Mouse (Mus musculus): Measurements from ENCODE around the gene Tnip1.
A peak's percentile ranks its signal among the peaks of the same experiment; 100 is the strongest.

Gene Tnip1

DNA sequence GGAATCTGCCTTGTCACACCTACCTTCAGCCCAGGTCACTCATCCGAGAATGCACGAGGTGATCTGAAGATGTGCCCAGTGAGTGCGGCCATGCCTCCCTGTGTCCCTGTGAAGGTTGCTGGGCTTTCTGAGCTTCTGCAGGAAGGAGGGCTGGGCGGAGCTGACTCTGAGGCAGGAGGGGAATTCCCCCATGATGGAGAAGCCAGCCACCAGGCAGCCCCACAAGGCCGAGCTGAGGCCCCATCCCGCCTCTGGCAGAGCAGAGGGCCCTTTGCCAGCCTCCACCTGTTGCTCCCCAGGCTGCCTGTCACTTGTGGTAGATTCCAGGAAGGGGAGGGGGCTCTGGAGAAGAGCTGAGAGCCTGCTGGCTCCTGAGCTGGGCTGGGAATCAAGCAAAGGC, at the start of gene Tnip1:
Gene Tnip1 (minus strand): TSS at position 108 of the 400 bp plus-strand sequence.
- peak; percentile 50 to 64 for DNase-seq

DNA sequence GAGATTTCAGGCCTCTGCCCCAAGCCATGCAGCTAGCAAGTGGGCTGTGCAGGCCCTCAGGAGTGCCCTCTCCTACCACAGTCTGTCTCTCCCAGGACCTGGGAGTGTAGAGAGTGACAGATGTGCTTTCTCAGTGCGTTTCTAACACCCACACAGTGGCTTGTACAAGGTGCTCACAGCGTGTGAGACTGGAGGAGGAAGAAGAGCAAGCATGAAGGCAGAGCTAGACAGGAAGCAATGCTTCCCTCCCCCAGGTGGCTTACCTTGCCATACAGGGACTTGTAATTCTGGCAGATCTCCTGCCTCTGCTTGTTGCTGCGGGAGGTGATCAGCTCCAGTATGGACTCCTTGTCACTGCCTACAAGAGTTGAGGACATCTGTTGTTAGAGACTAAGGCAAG, 48.7 kb upstream of the Tnip1 start:
- DNase-seq: no peak

DNA sequence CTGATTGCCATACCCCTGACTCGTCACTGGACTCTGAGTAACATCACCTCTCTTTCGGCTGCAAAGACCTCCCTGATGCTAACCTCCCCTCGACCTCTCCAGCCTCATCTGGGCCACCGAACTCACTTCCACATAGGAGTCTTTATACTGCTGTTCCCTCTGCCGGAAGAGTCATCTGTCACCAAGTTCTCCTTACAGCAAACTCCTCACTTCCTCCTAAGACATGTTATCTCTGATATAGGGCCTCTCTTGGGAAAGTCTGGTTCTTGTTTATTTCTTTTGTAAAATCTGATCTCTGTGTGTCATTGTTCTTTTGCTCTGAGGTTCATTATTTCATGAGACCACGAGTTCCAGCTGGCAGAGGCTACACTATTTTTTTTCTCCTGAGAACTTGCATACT, 45.5 kb upstream of the Tnip1 start:
- no peak for DNase-seq

DNA sequence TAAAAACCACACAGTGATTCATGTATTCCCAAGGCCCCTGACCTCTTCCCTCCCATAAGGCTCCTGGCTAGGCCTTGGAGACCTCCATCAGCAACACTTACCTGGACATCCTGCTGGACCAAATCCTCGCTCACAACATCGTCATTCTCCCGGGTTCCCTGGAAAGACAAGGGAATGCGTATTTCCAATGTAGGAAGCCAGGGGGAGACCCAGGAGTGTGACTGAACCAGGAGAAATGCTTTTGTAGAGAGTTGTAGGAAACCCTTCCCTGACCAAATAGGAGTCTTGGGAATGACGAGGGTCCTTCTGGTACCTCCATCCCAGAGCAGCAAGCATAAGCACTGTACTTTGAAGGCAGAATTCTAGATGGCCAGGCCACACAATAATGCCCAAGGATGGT, 43.0 kb upstream of the Tnip1 start:
- no peak for DNase-seq

DNA sequence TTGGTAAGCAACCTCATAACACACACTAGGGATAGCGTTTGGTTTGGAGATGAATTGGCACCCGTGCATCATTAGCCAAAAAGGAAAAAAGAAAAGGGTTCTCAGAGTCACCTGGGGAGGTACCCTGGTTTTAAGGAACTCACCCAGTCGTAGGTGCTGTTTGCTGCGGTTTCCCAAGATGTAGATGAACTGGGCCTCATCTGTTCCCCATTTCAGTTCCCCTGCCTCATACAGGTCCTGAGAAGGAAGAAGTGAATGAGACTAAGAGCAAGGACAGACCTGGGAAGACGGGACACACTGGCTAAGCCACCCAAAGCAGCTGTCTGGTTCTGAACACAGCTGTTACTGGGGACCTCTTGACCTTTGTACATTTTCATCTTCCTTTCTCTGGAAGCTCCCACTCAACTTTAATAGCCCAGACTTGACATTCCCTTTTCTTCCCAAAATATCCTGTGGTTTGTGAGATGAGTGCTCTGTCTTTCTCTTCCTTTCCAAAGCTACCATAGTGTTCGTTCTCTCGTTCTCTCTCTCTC, 42.3 kb upstream of the Tnip1 start:
- DNase-seq: no peak

DNA sequence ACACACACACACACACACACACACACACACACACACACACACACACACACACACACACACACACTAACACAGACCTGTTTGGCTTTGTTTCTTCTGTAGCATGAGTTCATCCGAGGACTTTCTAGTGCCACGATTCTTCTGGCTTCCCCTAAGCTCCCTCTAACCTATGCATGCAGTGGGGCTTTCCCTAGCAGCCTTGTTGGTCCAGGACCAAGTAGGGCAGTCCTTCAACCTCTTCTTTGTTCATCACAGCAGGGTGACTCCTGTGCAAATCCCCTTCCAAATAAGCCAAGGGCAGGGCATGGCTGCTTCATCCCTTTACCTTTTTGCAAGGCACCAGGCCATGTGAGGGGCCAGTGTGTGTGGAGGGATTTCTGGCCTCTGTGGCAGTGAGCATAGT, 36.0 kb upstream of the Tnip1 start:
- no peak for DNase-seq

DNA sequence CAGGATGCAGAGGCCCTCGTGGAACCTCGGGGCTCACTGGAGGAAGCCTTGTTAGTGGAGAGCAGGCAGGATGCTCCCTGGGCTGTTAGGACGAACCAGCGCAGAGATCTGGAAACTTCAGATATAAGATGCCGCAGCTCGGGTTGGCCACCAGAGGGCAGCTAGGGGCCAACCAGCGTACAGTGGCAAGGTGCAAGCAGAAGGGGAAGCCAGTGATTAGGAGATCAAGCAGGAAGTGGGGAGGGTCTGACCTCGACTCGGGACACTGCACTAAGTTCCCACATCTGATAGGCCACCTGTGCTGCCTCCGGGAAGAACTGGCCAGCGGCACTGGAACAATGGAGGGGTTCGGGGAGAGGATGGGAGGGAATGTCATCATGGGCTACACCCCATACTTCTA, 35.6 kb upstream of the Tnip1 start:
- peak; percentile 59 to 61 for DNase-seq

DNA sequence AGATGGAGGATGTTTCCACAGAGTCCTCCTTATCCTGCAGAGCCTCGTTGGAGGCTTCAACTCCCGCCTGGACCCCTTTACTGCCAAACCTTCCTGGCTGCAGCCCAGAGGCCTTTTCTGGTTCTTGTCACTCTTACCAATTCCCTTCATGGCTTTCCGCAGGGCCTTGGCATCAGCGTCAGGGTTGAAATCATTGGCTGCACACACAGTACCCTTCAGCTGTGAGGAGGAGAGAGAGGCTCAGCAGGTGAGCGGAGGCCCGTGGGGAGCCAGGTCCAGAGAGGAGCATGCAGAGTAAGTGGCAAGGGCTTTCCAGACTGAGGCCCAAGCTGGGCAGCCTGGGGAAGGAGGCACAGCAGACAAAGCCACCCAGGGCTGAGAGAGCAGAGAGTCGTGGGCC, 33.5 kb upstream of the Tnip1 start:
- DNase-seq: no peak

DNA sequence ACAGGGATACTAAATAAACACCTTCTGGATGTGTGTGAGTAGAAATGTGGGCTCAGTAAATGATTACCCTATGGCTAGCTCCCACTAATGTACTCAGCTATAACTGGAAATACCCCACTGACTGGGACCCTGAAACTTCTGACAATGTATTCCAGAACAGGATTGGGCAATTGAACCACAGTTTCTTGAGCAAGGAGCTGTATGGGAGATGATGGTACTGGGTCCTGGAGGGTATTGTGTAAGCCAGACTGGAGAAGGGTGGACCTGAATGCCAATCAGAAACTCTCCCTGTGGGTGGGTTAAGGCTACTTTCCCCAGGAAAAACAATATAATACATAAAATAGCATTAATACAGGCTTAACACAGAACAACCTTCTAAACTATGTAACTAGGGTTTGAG, 27.2 kb upstream of the Tnip1 start:
- DNase-seq: no peak

DNA sequence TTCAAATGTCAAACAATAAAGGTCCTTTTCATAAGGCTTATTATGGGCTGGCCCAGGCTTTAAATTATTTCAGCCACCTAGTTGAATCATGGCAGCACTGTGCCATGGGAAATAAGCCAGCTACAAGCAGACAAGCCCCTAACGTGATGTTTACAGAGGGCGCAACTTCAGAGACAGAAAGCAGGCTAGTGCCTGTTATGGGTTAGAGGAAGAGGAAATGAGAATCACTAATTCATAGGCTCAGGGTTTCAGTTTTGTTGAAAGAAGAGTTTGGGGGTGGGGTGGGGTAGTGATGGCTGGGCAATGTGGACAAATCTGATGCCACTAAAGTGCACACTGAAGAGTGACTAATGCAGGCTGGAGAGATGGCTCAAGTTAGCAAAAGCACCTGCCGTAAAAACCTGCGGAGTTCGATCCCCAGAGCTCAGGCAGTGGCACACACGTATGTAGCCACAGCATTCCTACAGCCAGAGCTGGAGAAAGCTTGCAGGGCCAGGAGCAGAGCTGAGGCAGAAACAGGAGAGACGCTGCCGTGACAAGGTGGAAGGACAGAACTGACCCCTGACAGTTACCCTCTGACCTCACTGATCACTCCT, 26.1 kb upstream of the Tnip1 start:
- no peak for DNase-seq

DNA sequence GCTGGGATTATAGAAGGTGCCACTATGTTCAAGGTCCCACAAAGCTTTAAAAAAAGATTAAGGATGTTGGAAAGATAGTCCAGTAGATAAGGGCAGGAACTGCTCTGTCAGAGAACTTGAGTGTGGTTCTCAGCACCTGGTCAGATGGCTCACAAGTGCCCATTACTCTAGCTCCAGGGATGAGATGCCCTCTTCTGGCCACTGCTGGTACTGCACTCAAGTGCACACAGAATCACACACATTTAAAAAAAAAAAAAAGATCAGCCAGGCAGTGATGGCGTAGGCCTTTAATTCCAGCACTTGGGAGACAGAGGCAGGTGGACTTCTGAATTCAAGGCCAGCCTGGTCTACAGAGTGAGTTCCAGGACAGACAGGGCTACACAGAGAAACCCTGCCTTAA, 25.3 kb upstream of the Tnip1 start:
- peak in 1 of 2 experiments; percentile 53 for DNase-seq

DNA sequence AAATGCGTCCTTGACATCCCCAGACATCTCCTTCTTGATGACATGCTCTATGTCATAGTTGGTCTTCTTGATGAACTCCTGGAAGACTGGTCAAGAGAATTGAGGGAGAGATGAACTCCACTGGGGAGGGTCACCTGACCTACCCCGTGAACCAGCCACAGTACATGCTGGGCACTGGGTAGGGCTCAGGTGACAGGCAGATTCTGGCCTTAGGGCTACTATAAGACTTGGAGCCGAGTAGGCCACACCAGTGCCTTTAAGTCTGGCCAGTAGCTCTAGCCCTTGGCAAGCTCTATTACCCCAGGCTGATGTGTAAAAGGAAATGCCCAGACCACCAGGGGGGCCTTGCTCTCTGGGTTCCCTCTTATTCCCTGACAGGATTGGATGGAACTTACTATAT, 22.4 kb upstream of the Tnip1 start:
- DNase-seq: no peak

DNA sequence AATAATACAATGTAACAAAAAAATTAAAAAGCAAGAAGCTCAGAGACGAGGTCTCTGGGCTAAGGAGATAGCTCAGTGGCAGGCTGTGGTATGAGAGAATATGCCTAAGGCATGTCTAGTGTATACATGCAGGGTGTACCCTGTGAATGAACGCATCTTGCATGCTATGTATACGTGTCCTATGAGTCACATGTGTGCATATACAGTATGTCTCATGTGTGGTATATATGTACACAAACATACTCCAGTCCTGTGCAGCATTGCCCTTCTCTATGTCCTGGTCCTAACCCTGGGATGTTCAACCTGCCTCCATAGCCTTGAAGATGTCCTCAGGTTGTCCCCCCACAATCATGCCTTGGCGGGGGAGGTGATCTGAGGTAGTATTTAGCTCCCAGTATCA, 21.9 kb upstream of the Tnip1 start:
- DNase-seq: no peak

DNA sequence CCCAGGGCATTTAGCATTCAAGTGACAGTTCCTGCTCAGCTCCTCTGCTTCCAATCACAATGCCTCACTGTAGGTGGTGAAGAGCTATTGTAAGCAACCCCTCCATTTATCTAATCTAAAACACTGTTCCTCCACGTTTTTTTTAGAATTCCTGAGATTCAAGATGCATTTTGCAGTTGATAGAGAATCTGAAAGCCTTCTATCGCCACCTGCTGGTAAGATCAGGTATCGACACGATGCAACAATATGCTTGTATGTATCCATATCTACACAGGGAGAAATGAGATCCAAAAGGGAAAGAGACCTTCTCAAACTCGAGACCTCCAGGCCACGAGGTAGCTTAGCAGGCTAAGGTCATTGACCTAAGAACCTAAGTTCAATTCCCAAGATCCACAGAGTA, 21.4 kb upstream of the Tnip1 start:
- DNase-seq: peak in 1 of 2 experiments; percentile 77

DNA sequence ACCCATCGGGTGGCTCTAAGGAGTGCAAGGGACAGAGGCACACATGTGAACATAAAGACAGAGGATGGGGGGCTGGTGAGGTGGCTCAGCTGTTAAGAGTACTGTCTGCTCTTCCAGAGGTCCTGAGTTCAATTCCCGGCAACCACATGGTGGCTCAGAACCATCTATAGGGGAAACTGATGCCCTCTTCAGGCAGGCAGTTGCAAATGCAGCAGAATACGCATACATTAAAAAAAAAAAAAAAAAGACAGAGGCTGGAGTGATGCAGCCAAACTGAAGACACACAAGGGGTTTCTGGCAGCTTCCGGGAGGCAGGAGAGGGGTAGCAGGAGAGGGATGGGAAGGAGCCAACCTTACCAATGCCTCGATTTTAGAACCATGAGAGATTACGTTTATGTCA, 19.8 kb upstream of the Tnip1 start:
- no peak for DNase-seq

DNA sequence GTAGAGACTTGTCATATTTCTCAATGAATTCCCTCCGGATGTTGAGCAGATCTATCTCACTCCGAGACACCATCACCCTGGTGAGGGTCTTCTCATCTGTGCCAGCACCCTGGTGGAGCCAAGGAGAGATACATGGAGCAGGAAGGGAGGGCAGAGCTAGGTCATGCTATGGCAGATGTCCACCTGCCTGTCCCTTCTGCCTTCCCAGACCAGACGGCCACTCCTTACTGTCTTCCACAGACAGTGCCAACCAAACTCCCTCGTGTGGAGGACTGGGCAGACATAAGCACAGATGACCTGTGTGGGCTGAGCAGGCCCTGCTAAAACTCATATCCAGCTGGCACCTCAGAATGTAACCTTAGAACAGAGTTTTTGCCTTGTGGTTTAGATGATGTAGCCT, 18.9 kb upstream of the Tnip1 start:
- no peak for DNase-seq

DNA sequence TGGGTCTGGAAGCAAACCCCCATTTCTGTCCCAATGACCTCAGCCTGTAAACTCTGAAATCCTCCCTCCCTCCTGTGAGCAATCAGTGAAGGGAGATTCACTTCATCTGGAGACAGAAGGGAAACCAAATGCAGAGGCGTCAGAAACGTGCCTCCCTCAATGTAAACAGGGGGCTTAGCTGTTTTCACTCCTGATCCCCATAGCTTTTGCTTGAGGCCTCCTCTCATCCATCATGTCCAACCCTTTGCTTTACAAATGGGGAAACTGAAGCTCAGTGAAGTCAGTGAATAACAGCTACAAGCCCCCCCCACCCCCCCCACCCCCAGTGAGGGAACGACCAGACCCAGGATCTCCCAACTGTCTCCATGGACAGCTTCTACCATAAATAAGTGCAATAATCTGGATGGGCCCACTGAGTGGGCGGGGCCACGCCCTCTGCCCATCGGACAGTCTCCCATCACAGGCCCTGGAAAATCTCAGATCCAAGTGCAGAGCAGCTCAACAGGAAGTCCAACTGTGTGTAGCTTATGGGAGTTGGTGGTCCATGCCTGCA, 14.7 kb upstream of the Tnip1 start:
- no peak for DNase-seq

DNA sequence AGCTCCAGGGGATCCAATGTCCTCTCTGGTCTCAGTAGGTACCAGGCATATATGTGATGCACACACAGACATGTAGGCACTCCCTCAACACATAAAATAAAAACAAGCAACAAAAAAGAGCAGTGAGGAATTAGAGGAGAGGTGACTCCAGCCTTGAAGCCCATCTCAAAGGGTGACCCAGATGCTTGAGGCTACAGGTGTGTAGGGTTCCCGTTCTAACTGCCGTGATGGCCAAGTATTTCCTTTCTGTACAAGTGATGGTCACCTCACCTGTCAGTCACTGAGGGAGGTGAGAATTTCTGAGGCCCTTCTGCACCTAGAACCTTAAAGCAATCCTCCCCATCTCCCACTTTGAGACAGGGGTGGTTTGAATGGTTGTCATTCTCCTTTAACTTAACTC, 13.6 kb upstream of the Tnip1 start:
- DNase-seq: no peak

DNA sequence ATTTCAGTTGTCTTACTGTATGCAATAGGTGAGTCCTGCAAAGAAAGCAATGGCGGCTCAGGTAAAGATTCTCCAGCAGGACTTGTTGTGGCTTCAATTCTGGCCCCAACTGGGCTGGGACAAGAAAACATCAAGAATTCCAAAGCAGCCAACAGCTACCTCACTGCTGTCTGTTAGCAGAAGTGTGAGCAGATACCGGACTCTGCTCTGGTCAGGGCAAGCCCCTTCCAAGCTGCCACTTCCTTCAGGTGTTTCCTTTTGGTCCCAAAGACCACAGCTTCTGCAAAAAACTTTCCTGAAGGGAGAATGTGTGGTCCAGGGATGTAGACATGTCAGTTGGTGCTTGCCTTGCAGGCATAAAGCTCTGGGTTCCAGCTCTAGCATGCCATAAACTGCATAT, 13.0 kb upstream of the Tnip1 start:
- no peak for DNase-seq

DNA sequence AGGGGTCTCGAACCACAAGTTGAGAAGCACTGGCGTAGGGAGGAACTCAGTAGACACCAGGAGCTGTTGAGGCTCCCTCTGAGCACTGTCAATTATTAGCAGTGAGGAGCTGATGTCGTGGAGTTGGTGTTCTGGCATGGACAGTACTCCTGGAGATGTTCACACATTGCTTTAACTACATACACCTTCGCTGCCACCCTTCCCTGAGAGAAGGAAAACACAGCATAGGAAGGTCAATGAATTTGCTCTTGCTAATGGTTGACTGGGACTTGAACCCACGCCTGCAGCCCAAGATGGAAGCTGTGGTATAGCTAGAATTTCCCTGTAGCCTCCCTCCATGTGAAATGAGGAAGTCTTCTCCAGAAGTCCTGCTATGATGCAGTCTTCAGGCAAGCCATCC, 12.6 kb upstream of the Tnip1 start:
- DNase-seq: no peak

DNA sequence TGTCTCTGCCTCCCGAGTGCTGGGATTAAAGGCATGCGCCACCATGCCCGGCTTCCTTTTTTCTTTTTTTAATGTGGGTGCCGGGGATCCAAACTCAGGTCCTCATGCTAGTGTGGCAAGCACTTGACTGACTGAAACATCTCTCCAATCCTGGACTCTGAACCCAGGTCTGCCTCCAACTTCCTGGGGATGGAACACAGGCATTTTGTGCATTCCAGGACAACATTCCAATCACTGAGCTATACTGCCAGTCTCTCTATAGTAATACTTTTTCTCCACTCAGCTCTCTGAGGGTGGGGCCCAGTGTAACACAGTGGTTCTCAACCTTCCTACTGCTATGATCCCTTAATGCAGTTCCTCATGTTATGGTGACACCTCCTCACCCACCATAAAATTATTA, 11.9 kb upstream of the Tnip1 start:
- no peak for DNase-seq

DNA sequence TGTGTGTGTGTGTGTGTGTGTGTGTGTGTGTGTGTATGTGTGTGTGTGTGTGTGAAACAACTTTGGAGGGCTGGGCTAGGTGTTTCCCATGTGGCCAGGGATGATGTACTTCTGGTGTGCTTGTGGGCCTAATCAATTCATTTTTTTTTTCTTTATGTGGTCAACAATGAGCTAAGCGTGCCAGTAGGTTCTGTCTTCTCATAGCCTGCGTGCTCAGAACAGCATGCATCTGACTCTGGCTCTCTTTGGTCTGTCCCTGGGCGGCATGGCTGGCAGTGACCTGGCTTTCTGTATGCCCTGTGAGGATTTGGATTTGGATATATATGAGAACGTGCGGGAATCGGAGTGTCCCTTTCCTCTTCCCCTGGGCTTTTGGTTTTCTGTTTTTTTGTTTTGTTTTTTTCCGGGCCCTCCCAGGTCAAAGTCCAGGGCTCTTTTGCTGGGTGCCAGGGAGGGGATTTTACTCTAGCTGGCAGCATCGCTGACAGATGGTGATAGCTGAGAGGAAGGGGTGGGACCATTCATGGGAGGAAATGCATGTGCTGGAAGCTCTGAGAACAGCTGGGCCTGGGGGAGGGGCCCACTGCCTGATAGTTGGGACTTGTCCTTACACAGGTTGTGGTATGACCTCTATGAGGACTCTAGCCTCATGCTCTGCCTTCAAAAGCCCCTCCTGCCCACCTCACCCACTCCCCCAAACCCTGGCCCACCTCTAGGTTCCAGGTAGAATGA, 10.9 kb upstream of the Tnip1 start:
- DNase-seq: peak; percentile 63 to 73

DNA sequence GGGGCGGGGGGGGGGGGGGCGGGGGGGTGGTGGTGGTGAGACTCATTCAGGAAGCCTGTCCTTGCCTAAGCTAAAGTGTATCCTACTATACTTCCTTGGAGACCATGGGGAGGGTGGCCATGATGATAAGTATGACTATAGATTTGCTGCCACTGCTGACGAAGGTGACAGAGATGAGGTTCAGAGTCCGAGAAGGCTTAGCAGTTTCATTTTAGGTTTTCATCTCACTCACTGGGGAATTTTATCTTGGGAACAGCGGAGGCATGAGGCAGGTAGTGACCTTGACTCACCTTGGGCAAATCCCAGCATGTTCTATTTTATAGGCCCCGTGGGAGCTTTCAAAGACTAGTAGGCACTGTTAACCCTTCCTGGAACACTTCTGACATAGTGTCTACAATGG, 10.1 kb upstream of the Tnip1 start:
- no peak for DNase-seq

DNA sequence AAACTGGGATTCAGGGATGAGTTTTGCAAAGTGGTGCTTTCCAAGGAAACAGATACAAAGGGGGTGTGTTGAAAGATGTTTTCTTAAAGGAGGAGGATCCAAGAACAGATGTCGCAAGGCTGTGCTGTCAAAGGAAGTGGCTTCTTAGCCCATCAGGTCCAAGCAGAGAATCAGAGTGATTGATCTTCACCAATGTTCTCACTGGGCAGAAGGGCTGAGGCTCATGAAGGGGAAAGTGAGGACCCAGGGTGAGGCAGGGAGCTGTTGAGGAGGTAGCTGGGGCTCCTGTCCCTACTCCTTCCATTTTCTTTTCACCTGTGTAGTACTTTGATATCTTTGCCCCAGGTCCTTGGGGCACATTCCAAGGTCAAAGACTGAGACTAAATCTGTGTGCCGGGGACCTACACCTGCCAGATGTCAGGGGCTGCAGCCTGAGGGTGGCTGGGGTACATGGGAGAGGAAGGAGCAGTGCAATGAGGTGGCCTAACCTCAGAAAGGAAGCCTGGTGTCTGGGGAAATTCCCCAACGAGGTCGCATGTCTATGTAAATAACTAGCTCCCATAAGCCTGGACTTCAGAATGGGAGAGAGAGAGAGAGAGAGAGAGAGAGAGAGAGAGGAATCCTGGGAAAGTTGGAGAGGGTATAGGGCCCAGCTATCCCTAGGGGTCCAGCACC, 9.5 kb upstream of the Tnip1 start:
- DNase-seq: peak; percentile 40
